8 mouse cellular contexts compared by ENCODE assay signal in the genomic region with DNA sequence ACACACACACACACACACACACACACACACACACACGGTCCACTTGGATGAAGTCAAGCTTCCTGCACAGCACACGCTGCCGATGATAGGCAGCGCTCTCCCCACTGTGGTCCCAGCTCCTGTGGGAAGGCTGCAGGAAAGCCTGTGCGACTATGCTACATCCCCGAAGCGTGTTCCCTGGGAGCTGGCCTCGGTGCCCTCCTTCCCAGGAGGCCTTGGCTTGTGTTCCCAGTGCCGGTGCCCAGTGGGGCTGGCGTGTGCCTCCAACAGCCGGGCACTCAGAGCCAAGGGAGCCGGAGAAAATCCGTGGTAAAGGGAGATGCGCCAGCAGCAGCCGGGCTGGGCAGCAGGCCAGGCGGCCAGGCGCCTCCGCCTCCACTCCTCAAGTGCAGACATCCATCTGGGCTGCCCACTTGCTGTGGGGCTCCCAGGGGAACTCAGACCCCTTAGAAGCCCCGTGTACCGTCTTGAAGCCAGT. TPM values are rescaled to one million over a fixed set of nuclear protein-coding genes. Genes with fewer than 3 reads are reported as not detected.
DNase-seq lines count a peak whose midpoint lies in the region; ATAC-seq and TF ChIP-seq lines count a peak whose summit lies in the region.

No protein-coding gene starts in this region.

- no peaks in the 10 kb centered on the region for H3K27me3 ChIP-seq in forebrain, embryonic 15.5 days
- H3K27me3 ChIP-seq in heart, postnatal 0 days (ENCODE audit: control insufficient read depth, insufficient read depth, low read length): no peaks in the 10 kb centered on the region

- no peak for TF ChIP-seq CTCF in heart, postnatal 0 days (IDR thresholded peaks at IDR 0.05; ENCODE audit: low read depth)

- TF ChIP-seq EP300 in heart, postnatal 0 days (IDR thresholded peaks at IDR 0.05; ENCODE audit: low read depth): no peak

- ATAC-seq in forebrain, embryonic 15.5 days (replicated peaks): peak; percentile 89
- peak; percentile 57 for ATAC-seq in heart, postnatal 0 days (ENCODE audit: insufficient read depth, low read depth)
- ATAC-seq in megakaryocyte progenitor cell, adult 5-6 weeks (replicated peaks; ENCODE audit: poor library complexity): 0 out of 2 replicates have a peak, but pooled peaks have one; percentile 11

- H3K4me1 ChIP-seq in forebrain, embryonic 15.5 days: peaks cover 25% of the 10 kb centered on the region
- H3K4me1 ChIP-seq in heart, postnatal 0 days (ENCODE audit: control insufficient read depth, insufficient read depth): no peaks in the 10 kb centered on the region

- peak overlapping the region; percentile 38; the same call in 1 of the 2 replicates for H3K9ac ChIP-seq in forebrain, embryonic 15.5 days (replicated peaks)
- H3K9ac ChIP-seq in heart, postnatal 0 days (replicated peaks; ENCODE audit: low read depth, low read length): 0 out of 2 replicates have a peak overlapping the region, but pooled peaks have one; percentile 25

- peak overlapping the region; percentile 42 for H3K4me2 ChIP-seq in forebrain, embryonic 15.5 days (replicated peaks)
- H3K4me2 ChIP-seq in heart, postnatal 0 days (ENCODE audit: low read depth, low read length): peak overlapping the region; percentile 60

- peak overlapping the region; percentile 91 for H3K27ac ChIP-seq in forebrain, embryonic 15.5 days (replicated peaks)
- peak overlapping the region; percentile 73 for H3K27ac ChIP-seq in heart, postnatal 0 days (ENCODE audit: low read depth)

- peak overlapping the region; percentile 22 for H3K4me3 ChIP-seq in forebrain, embryonic 15.5 days
- H3K4me3 ChIP-seq in heart, postnatal 0 days (ENCODE audit: low read depth, low read length): peak overlapping the region; percentile 25

- DNase-seq in 3134 (ENCODE audit: extremely low read depth, insufficient read length, low spot score): peak; percentile 94
- peak; percentile 52 for DNase-seq in adrenal gland, adult 8-10 months
- peak; percentile 62 for DNase-seq in heart, postnatal 0 days (ENCODE audit: low spot score)
- DNase-seq in kidney, postnatal 4 days: peak; percentile 60 to 71
- peak; percentile 57 for DNase-seq in testis, postnatal 14 days (ENCODE audit: low spot score)
- no peak for DNase-seq in embryo, embryonic 9.5 days (ENCODE audit: extremely low spot score)

- WGBS in forebrain, embryonic 15.5 days: 39% methylated on average over 20 of the region's 20 CpGs
- 29% methylated on average over 19 of the region's 20 CpGs for WGBS in heart, postnatal 0 days

- H3K9me3 ChIP-seq in forebrain, embryonic 15.5 days: no peaks in the 10 kb centered on the region
- no peaks in the 10 kb centered on the region for H3K9me3 ChIP-seq in heart, postnatal 0 days (replicated peaks; ENCODE audit: control insufficient read depth, low read length)

- H3K36me3 ChIP-seq in forebrain, embryonic 15.5 days: no peaks in the 10 kb centered on the region
- no peaks in the 10 kb centered on the region for H3K36me3 ChIP-seq in heart, postnatal 0 days (replicated peaks; ENCODE audit: control insufficient read depth, insufficient read depth, low read length)

RNA-seq across cellular contexts. Expression of a gene that starts 25.9 kb away (rescaled TPM):
- 1 to 10 TPM; 1.9 to 2.8 (median 2.3) TPM for total RNA-seq in adrenal gland, adult 8-10 months (2022)
- polyA plus RNA-seq in forebrain, embryonic 15.5 days (2015; fragmentation: Nextera tagmentation; extraction: Ambion mirVana): 6.9 and 7.4 TPM in 2 replicates
- 4.4 and 6.5 TPM in 2 replicates for total RNA-seq in heart, postnatal 0 days (2014; rRNA removed; ENCODE audit: low replicate concordance)
- polyA plus RNA-seq in heart, postnatal 0 days (2015; fragmentation: Nextera tagmentation; extraction: Ambion mirVana): 3.3 and 3.5 TPM in 2 replicates
- total RNA-seq in megakaryocyte progenitor cell, adult 5-6 weeks (2015): 0.07 and 0.42 TPM in 2 replicates
- 0.25 and 0.78 TPM in 2 replicates for total RNA-seq in megakaryocyte progenitor cell, adult 5-6 weeks (2017)

Comparison
In these comparisons a context has a peak if more than half of its experiments do, and no peak if none do; other contexts are left out.
1. ATAC-seq: peak in every context shown above with its lines; median percentile 89 in forebrain, embryonic 15.5 days; 57 in heart, postnatal 0 days; 11 in megakaryocyte progenitor cell, adult 5-6 weeks.